Mouse (Mus musculus): ENCODE results near the gene Fgf22.
A peak's percentile ranks its signal among the peaks of the same experiment; 100 is the strongest.

Gene Fgf22

GRCm38 (mm10) chr10:79754856-79755516, at the start of gene Fgf22:
TSS of gene Fgf22 (plus strand) at chr10:79755076.
- peak; percentile 59 for DNase-seq

DNA sequence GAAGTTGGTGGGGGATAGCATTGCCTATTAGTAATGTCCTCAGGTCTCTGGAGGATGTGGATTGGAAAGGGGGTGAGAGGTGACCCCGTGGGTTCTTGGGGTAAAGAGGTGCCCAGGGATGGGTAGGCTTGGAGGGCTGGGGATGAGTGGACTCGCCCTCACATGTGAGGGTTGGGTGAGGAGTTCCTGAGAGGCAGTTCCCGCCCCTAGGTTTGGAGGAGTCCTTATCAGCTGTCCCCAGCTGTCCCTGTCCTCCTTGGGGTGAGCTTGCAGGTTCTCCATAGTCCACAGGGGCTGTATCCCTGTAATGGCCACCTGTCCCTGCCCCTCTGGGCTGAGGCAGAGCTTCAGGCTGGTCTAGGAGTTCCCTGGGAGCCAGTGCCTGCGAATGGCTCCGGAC, 48.9 kb upstream of the Fgf22 start:
- DNase-seq = no peak

GRCm38 (mm10) chr10:79706406-79707094, 48.3 kb upstream of the Fgf22 start:
- no peak for DNase-seq

DNA sequence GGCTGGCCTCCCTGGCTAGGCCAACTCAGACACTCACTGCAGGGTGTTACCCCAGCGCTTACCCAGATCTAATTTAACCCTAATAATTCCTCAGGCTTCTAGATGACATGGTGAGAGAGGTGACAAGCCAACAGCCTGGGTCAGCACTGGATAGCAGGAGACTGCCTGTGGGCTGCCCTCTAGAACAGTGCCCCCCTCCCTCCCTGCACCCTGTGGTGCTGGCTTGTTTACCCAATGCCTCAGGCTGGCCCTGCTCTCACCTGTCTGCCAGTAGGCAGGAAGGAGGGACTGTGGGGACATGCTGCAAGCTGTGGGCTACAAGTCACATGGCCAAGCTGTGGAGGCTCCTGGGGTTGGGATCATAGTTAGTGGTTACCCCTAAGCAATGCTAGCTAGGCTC, 47.7 kb upstream of the Fgf22 start:
- no peak for DNase-seq

DNA sequence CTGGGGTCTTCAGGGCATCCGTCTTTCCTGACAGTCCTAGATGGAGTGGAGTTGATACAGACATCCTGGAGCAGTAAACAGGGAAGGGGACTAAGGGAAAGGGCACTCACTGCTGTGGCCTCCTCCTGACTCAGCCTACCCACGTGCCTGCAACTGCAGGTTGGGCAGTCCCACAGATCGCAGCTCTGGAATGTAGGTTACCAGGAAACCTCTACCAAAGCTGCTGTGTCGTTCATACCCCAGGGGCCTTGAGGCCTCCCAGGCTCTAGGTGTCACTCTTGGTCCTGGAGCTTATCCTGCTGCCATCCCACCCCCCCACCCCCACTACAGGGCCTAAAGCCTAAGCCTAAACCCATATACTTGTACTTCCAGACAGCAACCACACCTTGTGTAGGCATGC, 47.1 kb upstream of the Fgf22 start:
- DNase-seq = no peak

GRCm38 (mm10) chr10:79708668-79709067, 46.2 kb upstream of the Fgf22 start:
- no peak for DNase-seq

DNA sequence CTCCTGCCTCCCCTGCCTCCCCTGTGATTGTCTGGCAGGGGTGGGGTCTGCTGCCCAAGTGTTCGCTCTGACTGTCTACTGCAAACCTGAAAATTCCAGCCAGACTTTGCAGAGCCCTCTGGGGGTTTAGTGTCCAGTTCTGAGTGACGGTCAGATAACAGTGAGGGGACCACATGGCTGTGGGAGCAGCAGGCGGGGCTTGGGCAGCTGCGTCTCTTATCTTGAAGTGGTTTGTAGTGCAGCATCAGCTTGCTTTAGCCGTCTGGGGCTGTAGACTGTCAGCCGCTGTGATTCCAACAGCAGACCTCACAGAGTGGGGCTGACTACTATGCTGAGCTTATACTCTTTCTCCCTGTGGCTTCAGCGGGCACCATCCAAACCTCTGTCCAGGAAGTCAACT, 45.6 kb upstream of the Fgf22 start:
- DNase-seq = no peak

GRCm38 (mm10) chr10:79712029-79712428, 42.8 kb upstream of the Fgf22 start:
- no peak for DNase-seq

- DNase-seq = peak; percentile 92
Observed at GRCm38 (mm10) chr10:79712499-79713126, 42.3 kb upstream of the Fgf22 start.

DNA sequence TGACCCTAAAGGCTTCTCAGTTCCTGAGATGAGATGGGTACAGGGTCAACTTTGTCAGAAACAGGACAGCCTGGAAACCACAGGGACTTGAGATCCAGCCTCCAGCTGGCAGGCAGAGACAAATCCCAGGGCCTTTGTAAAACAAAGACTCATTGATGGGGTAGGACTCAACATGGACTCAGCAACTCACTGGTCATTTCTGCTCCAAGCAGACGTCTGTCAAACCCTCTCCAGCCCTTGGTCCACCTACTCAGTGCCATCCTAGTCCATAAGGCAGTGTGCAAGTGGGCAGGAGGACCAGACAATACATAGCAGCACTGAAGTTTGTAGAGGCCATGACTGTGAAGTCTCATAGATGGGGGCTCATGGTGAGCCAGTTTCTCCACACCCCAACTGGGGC, 41.7 kb upstream of the Fgf22 start:
- no peak for DNase-seq

- no peak for DNase-seq
Observed at GRCm38 (mm10) chr10:79714996-79715395, 39.9 kb upstream of the Fgf22 start.

DNA sequence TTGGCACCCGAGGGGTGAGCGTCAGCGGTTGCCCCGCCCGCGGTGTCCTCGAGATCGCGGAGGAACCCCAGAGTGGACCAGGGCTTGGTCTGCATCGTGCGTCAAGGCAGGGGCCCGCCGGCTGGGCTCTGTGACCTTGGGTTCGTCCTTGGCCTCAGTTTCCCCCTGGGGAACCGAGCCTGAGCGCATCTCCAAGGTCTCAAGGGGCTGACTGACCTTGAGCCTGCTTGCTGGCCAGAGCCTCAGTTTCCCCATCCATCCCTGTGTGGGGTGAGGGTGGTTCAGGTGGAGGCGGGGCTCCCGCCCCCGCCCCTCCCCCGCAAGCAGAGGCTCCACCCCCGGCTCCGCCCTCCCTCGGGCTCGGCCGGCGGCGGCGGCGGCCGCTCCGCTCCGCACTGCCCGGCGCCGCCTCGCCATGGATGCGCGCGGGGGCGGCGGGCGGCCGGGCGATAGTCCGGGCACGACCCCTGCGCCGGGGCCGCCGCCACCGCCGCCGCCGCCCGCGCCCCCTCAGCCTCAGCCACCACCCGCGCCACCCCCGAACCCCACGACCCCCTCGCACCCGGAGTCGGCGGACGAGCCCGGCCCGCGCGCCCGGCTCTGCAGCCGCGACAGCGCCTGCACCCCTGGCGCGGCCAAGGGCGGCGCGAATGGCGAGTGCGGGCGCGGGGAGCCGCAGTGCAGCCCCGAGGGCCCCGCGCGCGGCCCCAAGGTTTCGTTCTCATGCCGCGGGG, 38.5 kb upstream of the Fgf22 start, which contains the start of gene Hcn2:
Hcn2 (plus strand) TSS at position 381 of the 734 bp plus-strand sequence.
- no peak for DNase-seq

DNA sequence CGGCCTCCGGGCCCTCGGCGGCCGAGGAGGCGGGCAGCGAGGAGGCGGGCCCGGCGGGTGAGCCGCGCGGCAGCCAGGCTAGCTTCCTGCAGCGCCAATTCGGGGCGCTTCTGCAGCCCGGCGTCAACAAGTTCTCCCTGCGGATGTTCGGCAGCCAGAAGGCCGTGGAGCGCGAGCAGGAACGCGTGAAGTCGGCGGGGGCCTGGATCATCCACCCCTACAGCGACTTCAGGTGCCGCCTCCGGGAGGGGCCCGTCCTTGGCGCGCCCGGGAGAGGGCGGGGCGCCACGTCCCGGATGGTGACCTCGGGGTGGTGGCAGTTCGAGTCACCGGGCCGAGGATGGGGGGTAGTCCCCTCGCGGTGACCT, 37.9 kb upstream of the Fgf22 start:
- peak; percentile 48 for DNase-seq

DNA sequence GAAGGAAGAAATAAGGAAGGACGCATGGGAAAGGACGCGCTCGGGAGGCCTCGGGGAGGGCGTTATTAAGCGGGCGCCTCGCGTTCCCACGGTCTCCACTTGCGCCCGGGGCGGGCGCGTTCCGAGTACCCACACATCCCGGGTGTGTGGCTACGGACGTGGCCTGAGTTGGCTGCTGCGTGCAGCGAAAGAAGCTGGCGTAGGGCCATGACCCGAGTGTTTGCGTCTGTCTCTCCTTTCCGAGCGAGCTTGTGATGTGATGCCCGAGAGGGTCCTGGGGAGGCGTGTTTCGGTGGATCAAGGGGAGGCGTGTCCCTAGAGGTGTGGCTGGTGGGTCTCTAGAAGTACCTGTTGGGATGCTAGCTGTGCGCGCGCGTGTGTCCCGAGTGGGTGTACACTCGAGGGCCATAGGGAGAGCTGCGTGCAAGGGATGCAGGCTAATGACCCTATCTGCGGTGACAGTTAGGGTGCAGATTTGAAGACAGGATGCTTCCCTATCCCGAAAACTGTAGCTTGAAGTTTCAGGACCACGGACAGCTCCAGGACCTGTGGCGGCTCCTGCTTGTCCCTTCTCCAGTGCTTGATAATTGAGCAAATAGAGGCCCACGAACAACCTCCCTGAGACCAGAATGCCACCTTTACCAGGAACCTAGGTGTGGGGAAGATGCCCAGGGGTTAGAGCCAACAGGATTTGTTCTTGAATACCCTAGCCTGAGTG, 37.1 kb upstream of the Fgf22 start:
- peak; percentile 81 for DNase-seq

GRCm38 (mm10) chr10:79721089-79721488, 33.8 kb upstream of the Fgf22 start:
- no peak for DNase-seq

GRCm38 (mm10) chr10:79723047-79723446, 31.8 kb upstream of the Fgf22 start:
- no peak for DNase-seq

GRCm38 (mm10) chr10:79723692-79724091, 31.2 kb upstream of the Fgf22 start:
- DNase-seq = no peak

DNA sequence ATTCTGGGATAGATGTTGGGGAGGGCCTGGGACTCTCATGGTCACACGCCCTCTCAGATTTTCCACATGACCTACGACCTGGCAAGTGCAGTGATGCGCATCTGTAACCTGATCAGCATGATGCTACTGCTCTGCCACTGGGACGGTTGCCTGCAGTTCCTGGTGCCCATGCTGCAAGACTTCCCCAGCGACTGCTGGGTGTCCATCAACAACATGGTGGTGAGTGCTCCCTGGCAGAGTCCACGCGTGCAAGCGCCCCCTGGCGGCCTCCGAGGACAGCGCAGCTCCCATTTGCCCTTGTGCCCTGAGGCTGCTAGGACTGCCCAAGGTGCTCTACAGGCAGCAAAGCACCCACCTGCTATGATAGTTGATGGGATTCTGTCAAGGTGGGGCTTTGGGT, 28.8 kb upstream of the Fgf22 start:
- DNase-seq = peak; percentile 81

GRCm38 (mm10) chr10:79728323-79729249, 26.3 kb upstream of the Fgf22 start:
- no peak for DNase-seq

- no peak for DNase-seq
Observed at GRCm38 (mm10) chr10:79729357-79729965, 25.4 kb upstream of the Fgf22 start.

DNA sequence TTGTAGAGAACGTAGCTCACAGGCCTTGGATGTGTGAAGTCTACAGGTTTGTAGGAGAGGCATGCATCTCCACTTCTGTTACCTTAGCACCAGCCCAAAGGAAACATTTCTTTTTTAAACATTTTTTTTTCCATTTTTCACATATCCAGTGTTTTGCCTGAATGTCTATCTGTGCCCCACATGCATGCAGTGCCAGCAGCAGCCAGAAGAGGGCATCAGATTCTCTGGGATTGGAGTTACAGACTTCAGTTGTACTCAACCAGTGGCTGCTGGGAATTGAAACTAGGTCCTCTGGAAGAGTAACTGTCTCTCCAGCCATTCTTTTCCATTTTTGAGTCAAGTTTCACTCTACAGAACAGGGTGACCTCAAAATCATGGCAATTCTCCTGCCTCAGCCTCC, 22.4 kb upstream of the Fgf22 start:
- DNase-seq = peak; percentile 77

All from thymus, postnatal 4 days (tissue).